Mouse (Mus musculus) C2C12 (cell line): ENCODE measurements around the gene Crip2.

Experiments
- CEBPB ChIP-seq: IDR thresholded peaks from one replicate; pipeline ENCODE4 v1.6.1; 2011; ENCODE audit warnings: low read depth, mild to moderate bottlenecking, control low read depth, moderate library complexity
- CTCF ChIP-seq: IDR thresholded peaks from one replicate; pipeline ENCODE4 v1.5.1; 2011; ENCODE audit not compliant: control insufficient read depth, insufficient read depth, insufficient read length
- FOSL1 ChIP-seq: IDR thresholded peaks from one replicate; pipeline ENCODE4 v1.8.0; 2011; ENCODE audit warnings: mild to moderate bottlenecking, low read length; ENCODE audit not compliant: poor library complexity, insufficient read depth, severe bottlenecking
- MAX ChIP-seq: IDR thresholded peaks from one replicate; pipeline ENCODE4 v1.6.1; 2011; ENCODE audit warnings: mild to moderate bottlenecking, control low read depth
- USF1 ChIP-seq: IDR thresholded peaks from one replicate; pipeline ENCODE4 v1.6.1; 2011; ENCODE audit warnings: low read depth, mild to moderate bottlenecking, control low read depth, moderate library complexity

DNA sequence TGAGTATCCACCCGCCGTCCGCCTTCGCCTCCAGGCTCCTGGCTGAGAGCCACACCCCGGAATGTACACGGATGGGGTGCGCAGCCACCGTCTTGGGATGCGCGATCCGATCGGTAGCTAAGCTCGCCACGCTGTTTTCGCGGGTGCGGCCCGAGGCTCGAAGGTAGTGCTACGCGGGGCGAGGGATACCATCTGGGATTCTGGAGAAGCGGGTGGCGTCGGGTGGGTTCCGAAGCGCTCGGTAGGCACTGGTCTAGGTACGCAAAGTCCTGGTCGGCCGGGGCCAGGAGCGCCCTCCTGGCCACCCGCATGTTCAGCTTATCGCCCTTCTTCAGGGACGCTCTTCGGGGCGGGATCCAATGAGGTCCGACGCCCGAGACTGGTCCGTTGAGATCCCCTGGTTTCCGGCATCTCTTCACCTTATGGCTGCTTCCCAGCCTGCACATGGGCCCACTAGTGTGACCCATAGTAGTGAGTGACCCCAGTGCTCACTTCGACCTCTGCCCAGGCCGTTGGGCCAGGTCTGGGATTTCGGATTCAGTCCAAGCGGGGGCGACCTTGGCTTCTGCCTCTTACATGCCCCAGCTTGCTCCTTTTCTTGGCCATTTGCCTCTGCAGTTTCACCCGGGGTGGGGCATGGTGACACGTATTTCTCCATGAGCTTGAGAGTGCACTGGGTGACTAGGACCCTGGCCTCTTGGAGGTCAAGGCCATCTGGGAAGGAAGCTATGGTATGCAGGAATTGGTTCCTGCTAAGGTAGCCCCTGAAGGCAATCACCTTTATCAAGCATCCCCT, 778 bp downstream of the Crip2 start:
- TF ChIP-seq FOSL1 (no peak), CTCF (no peak), MAX (no peak), USF1 (no peak), CEBPB (no peak)
